Mouse (Mus musculus) liver, adult 2 months (tissue): ENCODE measurements around the gene Fancd2os. TPM values are rescaled to one million over a fixed set of nuclear protein-coding genes. Genes with fewer than 3 reads are reported as not detected.

Experiments
- DNase-seq: peaks from one replicate; pipeline ENCODE4 v3.0.0-alpha.2; 2011; ENCODE audit warnings: low read depth, low spot score; ENCODE audit errors: extremely low read depth
- H3K27ac ChIP-seq: fragments of 200-500 bp; replicated peaks from 2 replicates; pipeline ENCODE4 v1.5.1; 2012; ENCODE audit warnings: low read depth, mild to moderate bottlenecking, control low read depth, inconsistent platforms, low read length; ENCODE audit not compliant: insufficient read depth
- H3K27me3 ChIP-seq: fragments of 200-500 bp; 2 replicates; pipeline ENCODE4 v1.6.1; 2012; ENCODE audit warnings: mild to moderate bottlenecking, moderate library complexity, low read length, inconsistent platforms; ENCODE audit not compliant: control insufficient read depth, insufficient read depth
- H3K36me3 ChIP-seq: fragments of 200-500 bp; 2 replicates; pipeline ENCODE4 v1.6.1; 2012; ENCODE audit warnings: low read length, inconsistent platforms; ENCODE audit not compliant: control insufficient read depth, insufficient read depth
- H3K4me1 ChIP-seq: fragments of 200-500 bp; 2 replicates; pipeline ENCODE4 v1.6.1; 2011; ENCODE audit warnings: low read length; ENCODE audit not compliant: control insufficient read depth, insufficient read depth
- H3K4me3 ChIP-seq: fragments of 200-500 bp; 2 replicates; pipeline ENCODE4 v1.5.1; 2011; ENCODE audit warnings: low read depth, mild to moderate bottlenecking, control low read depth, low read length, moderate library complexity; ENCODE audit not compliant: insufficient read depth
- H3K79me2 ChIP-seq: fragments of 200-500 bp; 2 replicates; pipeline ENCODE4 v1.6.1; 2012; ENCODE audit warnings: inconsistent platforms, mild to moderate bottlenecking, low read length, moderate library complexity; ENCODE audit not compliant: control insufficient read depth, insufficient read depth
- H3K9ac ChIP-seq: fragments of 200-500 bp; 2 replicates; pipeline ENCODE4 v1.6.1; 2012; ENCODE audit warnings: low read depth, mild to moderate bottlenecking, control low read depth, inconsistent platforms, low read length
- CTCF ChIP-seq: fragments of 200-500 bp; IDR thresholded peaks from 2 replicates; pipeline ENCODE4 v1.5.1; 2011; ENCODE audit warnings: low read depth, low read length, control low read depth
- POLR2A ChIP-seq: fragments of 200-500 bp; IDR thresholded peaks from 2 replicates; pipeline ENCODE4 v1.6.1; 2011; ENCODE audit warnings: low read length, control low read depth; ENCODE audit not compliant: insufficient read depth; ENCODE audit errors: extremely low read depth
- WGBS: fragments of 180-500 bp; shearing (Covaris S2); methylation state at CpG from one replicate; pipeline ENCODE4 v1.1.7; 2018; 5-methylcytosine and 5-hydroxymethylcytosine counted together
- polyA plus RNA-seq: library from polyadenylated mRNA; depleted of rRNA; stranded (reverse); fragments of >200 nt; gene quantifications from 2 replicates; pipeline ENCODE4 v1.2.3, GENCODE M21; 2012
- total RNA-seq: library from RNA; depleted of rRNA; stranded (reverse); fragments of >200 nt; gene quantifications from 2 replicates; pipeline ENCODE4 v1.2.3, GENCODE M21; 2014

The Fancd2os gene
- total and polyA plus RNA-seq, 2 experiments = not detected

- no peak for DNase-seq
- Histone ChIP-seq H3K4me1 (no peaks in the 10 kb centered on the region), H3K79me2 (peaks cover 6% of the 10 kb centered on the region; the same call in 1 of the 2 replicates), H3K4me3 (no peak overlapping the region), H3K27ac (no peak overlapping the region), H3K36me3 (peaks cover 13% of the 10 kb centered on the region; the same call in 1 of the 2 replicates), H3K9ac (no peak overlapping the region), H3K27me3 (no peaks in the 10 kb centered on the region)
- 95% methylated on average over 7 of the region's 7 CpGs for WGBS
- TF ChIP-seq POLR2A (no peak), CTCF (no peak)
Observed at GRCm38 (mm10) chr6:113614152-113614551, 13.6 kb upstream of the Fancd2os start.

GRCm38 (mm10) chr6:113612258-113612969 lies 11.9 kb upstream of the Fancd2os start:
- no peak overlapping the region for H3K9ac ChIP-seq
- DNase-seq = no peak
- H3K27me3 ChIP-seq = no peaks in the 10 kb centered on the region
- H3K27ac ChIP-seq = no peak overlapping the region
- peaks cover 13% of the 10 kb centered on the region; the same call in 1 of the 2 replicates for H3K36me3 ChIP-seq
- WGBS = 71% methylated on average over 8 of the region's 8 CpGs
- H3K4me1 ChIP-seq = 0 out of 2 replicates have a peak, but pooled peaks cover 2% of the 10 kb centered on the region
- H3K79me2 ChIP-seq = peaks cover 15% of the 10 kb centered on the region; the same call in 1 of the 2 replicates
- TF ChIP-seq CTCF (no peak), POLR2A (no peak)
- H3K4me3 ChIP-seq = no peak overlapping the region

GRCm38 (mm10) chr6:113609293-113609692 lies 8.8 kb upstream of the Fancd2os start:
- Histone ChIP-seq H3K79me2 (peaks cover 36% of the 10 kb centered on the region), H3K36me3 (0 out of 2 replicates have a peak, but pooled peaks cover 2% of the 10 kb centered on the region), H3K27ac (no peak overlapping the region), H3K27me3 (no peaks in the 10 kb centered on the region), H3K4me3 (no peak overlapping the region), H3K4me1 (peaks cover 11% of the 10 kb centered on the region; the same call in 1 of the 2 replicates), H3K9ac (no peak overlapping the region)
- WGBS = 91% methylated on average over 7 of the region's 7 CpGs
- DNase-seq = no peak
- TF ChIP-seq CTCF (no peak), POLR2A (no peak)

GRCm38 (mm10) chr6:113608871-113609270 lies 8.4 kb upstream of the Fancd2os start:
- TF ChIP-seq CTCF = no peak
- no peak for TF ChIP-seq POLR2A
- Histone ChIP-seq H3K27me3 (no peaks in the 10 kb centered on the region), H3K4me1 (peaks cover 11% of the 10 kb centered on the region; the same call in 1 of the 2 replicates), H3K9ac (no peak overlapping the region), H3K27ac (no peak overlapping the region), H3K79me2 (peaks cover 36% of the 10 kb centered on the region), H3K4me3 (no peak overlapping the region), H3K36me3 (0 out of 2 replicates have a peak, but pooled peaks cover 2% of the 10 kb centered on the region)
- WGBS = 50% methylated on average over 6 of the region's 6 CpGs
- DNase-seq = peak; percentile 37

GRCm38 (mm10) chr6:113605224-113605545 lies 4.7 kb upstream of the Fancd2os start:
- H3K4me3 ChIP-seq = peak overlapping the region; percentile 94
- no peaks in the 10 kb centered on the region for H3K27me3 ChIP-seq
- 5% methylated on average over 10 of the region's 10 CpGs for WGBS
- TF ChIP-seq CTCF (no peak), POLR2A (no peak)
- peaks cover 11% of the 10 kb centered on the region; the same call in 1 of the 2 replicates for H3K4me1 ChIP-seq
- DNase-seq = no peak
- peak overlapping the region; percentile 71 for H3K27ac ChIP-seq
- no peaks in the 10 kb centered on the region for H3K36me3 ChIP-seq
- peak overlapping the region; percentile 90 for H3K9ac ChIP-seq
- H3K79me2 ChIP-seq = peaks cover 31% of the 10 kb centered on the region
